23 mouse cellular contexts compared by ENCODE assay signal in genomic region chr14:59551956-59552355, GRCm38 (mm10). TPM values are rescaled to one million over a fixed set of nuclear protein-coding genes. Genes with fewer than 3 reads are reported as not detected.
DNase-seq lines count a peak whose midpoint lies in the region; ATAC-seq lines count a peak whose summit lies in the region.
"Had no signal": no experiment of that assay in that cellular context is flagged by ENCODE, and none has a peak within 500 bp of the region (broad histone marks: within the 10 kb centered on the region; RNA-seq: fewer than 3 reads in every experiment).

No protein-coding gene starts in this region.

- H3K36me3 ChIP-seq in intestine, embryonic 15.5 days, result no peaks in the 10 kb centered on the region
- H3K36me3 ChIP-seq in intestine, embryonic 16.5 days (ENCODE audit: control insufficient read depth, insufficient read depth, low read length), result no peaks in the 10 kb centered on the region
- no peaks in the 10 kb centered on the region for H3K36me3 ChIP-seq in embryonic facial prominence, embryonic 10.5 days (replicated peaks)
- H3K36me3 ChIP-seq in liver, embryonic 16.5 days (ENCODE audit: control insufficient read depth, insufficient read depth), result no peaks in the 10 kb centered on the region
- no peaks in the 10 kb centered on the region for H3K36me3 ChIP-seq in forebrain, embryonic 14.5 days (ENCODE audit: control insufficient read depth, insufficient read depth, low read length)
- H3K36me3 ChIP-seq: heart, embryonic 15.5 days; neural tube, embryonic 15.5 days had no signal

- DNase-seq in ES-CJ7 (ENCODE audit: low read depth, low spot score), result peak; percentile 39
- peak; percentile 44 for DNase-seq in embryonic facial prominence, embryonic 10.5 days (ENCODE audit: low spot score)
- DNase-seq in forebrain, embryonic 14.5 days (ENCODE audit: low spot score), result no peak
- DNase-seq in layer of hippocampus, postnatal 14 days (ENCODE audit: low spot score in 2 of 2), result no peak
- DNase-seq in right cerebral cortex, postnatal 14 days, result no peak
- DNase-seq: adrenal gland, postnatal 25 days; cerebellum, adult 9-10 months; gastrocnemius, postnatal 10 days; heart, adult 2 months; kidney, postnatal 36 days; layer of hippocampus, adult 9-11 months; midbrain, embryonic 14.5 days; retina, postnatal 1 day; thymus, adult 18-20 months had no signal

- no peak overlapping the region for H3K9ac ChIP-seq in intestine, embryonic 15.5 days
- no peak overlapping the region for H3K9ac ChIP-seq in intestine, embryonic 16.5 days (ENCODE audit: low read depth, low read length)
- no peak overlapping the region for H3K9ac ChIP-seq in liver, embryonic 16.5 days (ENCODE audit: low read depth, low read length)
- no peak overlapping the region for H3K9ac ChIP-seq in forebrain, embryonic 14.5 days (ENCODE audit: low read length)
- H3K9ac ChIP-seq: heart, embryonic 15.5 days; neural tube, embryonic 15.5 days had no signal

- H3K27me3 ChIP-seq in intestine, embryonic 15.5 days (replicated peaks), result no peaks in the 10 kb centered on the region
- H3K27me3 ChIP-seq in intestine, embryonic 16.5 days (replicated peaks; ENCODE audit: control insufficient read depth, insufficient read depth, low read length), result no peaks in the 10 kb centered on the region
- no peaks in the 10 kb centered on the region for H3K27me3 ChIP-seq in embryonic facial prominence, embryonic 10.5 days (replicated peaks; ENCODE audit: low read depth, poor library complexity, severe bottlenecking)
- no peaks in the 10 kb centered on the region for H3K27me3 ChIP-seq in liver, embryonic 16.5 days (ENCODE audit: control insufficient read depth, insufficient read depth, low read depth, low read length)
- H3K27me3 ChIP-seq in forebrain, embryonic 14.5 days (replicated peaks; ENCODE audit: control insufficient read depth, insufficient read depth, low read length), result no peaks in the 10 kb centered on the region
- H3K27me3 ChIP-seq: neural tube, embryonic 15.5 days had no signal

- no peak overlapping the region for H3K4me2 ChIP-seq in intestine, embryonic 15.5 days (replicated peaks)
- H3K4me2 ChIP-seq in intestine, embryonic 16.5 days (ENCODE audit: low read depth, low read length), result no peak overlapping the region
- no peak overlapping the region; the same call in 1 of the 2 replicates for H3K4me2 ChIP-seq in liver, embryonic 16.5 days (ENCODE audit: low read depth, low read length)
- no peak overlapping the region for H3K4me2 ChIP-seq in forebrain, embryonic 14.5 days (ENCODE audit: low read length)
- H3K4me2 ChIP-seq: heart, embryonic 15.5 days; neural tube, embryonic 15.5 days had no signal

- H3K4me1 ChIP-seq in intestine, embryonic 15.5 days (replicated peaks), result no peaks in the 10 kb centered on the region
- no peaks in the 10 kb centered on the region for H3K4me1 ChIP-seq in intestine, embryonic 16.5 days (ENCODE audit: control insufficient read depth, insufficient read depth, low read length)
- H3K4me1 ChIP-seq in embryonic facial prominence, embryonic 10.5 days, result peaks cover 16% of the 10 kb centered on the region
- H3K4me1 ChIP-seq in liver, embryonic 16.5 days (ENCODE audit: control insufficient read depth, low read depth, low read length), result no peaks in the 10 kb centered on the region; the same call in 1 of the 2 replicates
- no peaks in the 10 kb centered on the region for H3K4me1 ChIP-seq in forebrain, embryonic 14.5 days (ENCODE audit: control insufficient read depth, insufficient read depth, low read length)
- H3K4me1 ChIP-seq: heart, embryonic 15.5 days; neural tube, embryonic 15.5 days had no signal

- no peak overlapping the region for H3K4me3 ChIP-seq in intestine, embryonic 15.5 days (replicated peaks)
- no peak overlapping the region for H3K4me3 ChIP-seq in intestine, embryonic 16.5 days (ENCODE audit: low read length)
- no peak overlapping the region for H3K4me3 ChIP-seq in embryonic facial prominence, embryonic 10.5 days
- no peak overlapping the region for H3K4me3 ChIP-seq in liver, embryonic 16.5 days (ENCODE audit: low read depth, low read length)
- H3K4me3 ChIP-seq in forebrain, embryonic 14.5 days (ENCODE audit: low read depth, low read length), result no peak overlapping the region
- H3K4me3 ChIP-seq: heart, adult 2 months; heart, embryonic 15.5 days; myocyte; neural tube, embryonic 15.5 days had no signal

- H3K27ac ChIP-seq in intestine, embryonic 15.5 days, result no peak overlapping the region
- H3K27ac ChIP-seq in intestine, embryonic 16.5 days (ENCODE audit: low read length), result no peak overlapping the region
- no peak overlapping the region for H3K27ac ChIP-seq in embryonic facial prominence, embryonic 10.5 days (replicated peaks)
- H3K27ac ChIP-seq in liver, embryonic 16.5 days (ENCODE audit: low read length), result no peak overlapping the region
- H3K27ac ChIP-seq in forebrain, embryonic 14.5 days (ENCODE audit: low read depth, low read length), result no peak overlapping the region
- H3K27ac ChIP-seq: heart, adult 2 months; heart, embryonic 15.5 days; neural tube, embryonic 15.5 days had no signal

- 0 out of 2 replicates have a peak, but pooled peaks have one; percentile 23 for ATAC-seq in intestine, embryonic 15.5 days
- no peak for ATAC-seq in intestine, embryonic 16.5 days
- ATAC-seq in liver, embryonic 16.5 days (ENCODE audit: low read depth), result peak; percentile 49
- no peak for ATAC-seq in forebrain, embryonic 14.5 days
- ATAC-seq: forebrain, embryonic 16.5 days; lung, postnatal 0 days had no signal

- 37% methylated on average over 8 of the region's 8 CpGs for WGBS in intestine, embryonic 15.5 days
- 34% methylated on average over 8 of the region's 8 CpGs for WGBS in intestine, embryonic 16.5 days
- 67% methylated on average over 8 of the region's 8 CpGs for WGBS in embryonic facial prominence, embryonic 10.5 days
- 67% methylated on average over 8 of the region's 8 CpGs for WGBS in liver, embryonic 16.5 days (ENCODE audit: insufficient replicate concordance)
- WGBS in forebrain, embryonic 14.5 days, result 83% methylated on average over 8 of the region's 8 CpGs

- H3K9me3 ChIP-seq in intestine, embryonic 15.5 days, result no peaks in the 10 kb centered on the region
- no peaks in the 10 kb centered on the region for H3K9me3 ChIP-seq in intestine, embryonic 16.5 days (ENCODE audit: control insufficient read depth, low read length)
- no peaks in the 10 kb centered on the region for H3K9me3 ChIP-seq in embryonic facial prominence, embryonic 10.5 days
- no peaks in the 10 kb centered on the region for H3K9me3 ChIP-seq in liver, embryonic 16.5 days (replicated peaks; ENCODE audit: control insufficient read depth, low read length)
- no peaks in the 10 kb centered on the region for H3K9me3 ChIP-seq in forebrain, embryonic 14.5 days (replicated peaks; ENCODE audit: control insufficient read depth, low read length)
- H3K9me3 ChIP-seq: G1E; heart, embryonic 15.5 days; neural tube, embryonic 15.5 days had no signal

RNA-seq across cellular contexts. Expression of gene Cdadc1, which starts 45.8 kb away (rescaled TPM):
- 31.0 and 31.4 TPM in 2 replicates for polyA plus RNA-seq in intestine, embryonic 15.5 days (2015; fragmentation: Nextera tagmentation; extraction: Ambion mirVana)
- 30.4 and 32.3 TPM in 2 replicates for polyA plus RNA-seq in intestine, embryonic 16.5 days (2015; fragmentation: Nextera tagmentation; extraction: Ambion mirVana)
- polyA plus RNA-seq in embryonic facial prominence, embryonic 10.5 days (2016; fragmentation: Nextera tagmentation; extraction: Ambion mirVana), result 24.7 and 28.9 TPM in 2 replicates
- polyA plus RNA-seq in liver, embryonic 16.5 days (2015; fragmentation: Nextera tagmentation; extraction: Ambion mirVana), result 16.2 and 16.7 TPM in 2 replicates
- polyA plus RNA-seq in forebrain, embryonic 14.5 days (2014; fragmentation: Nextera tagmentation; extraction: Ambion mirVana), result 33.0 and 35.7 TPM in 2 replicates
- total RNA-seq in layer of hippocampus, postnatal 14 days (2021), result 10 to 100 TPM; 51.1 to 60.0 TPM

Comparison
In these comparisons a context has a peak if more than half of its experiments do, and no peak if none do; other contexts are left out.
1. ATAC-seq: peak in intestine, embryonic 15.5 days (single experiment) and liver, embryonic 16.5 days (single experiment); none in intestine, embryonic 16.5 days (single experiment) and forebrain, embryonic 14.5 days (single experiment).
2. DNase-seq: peak in ES-CJ7 (single experiment) and embryonic facial prominence, embryonic 10.5 days (single experiment); none in forebrain, embryonic 14.5 days (single experiment), layer of hippocampus, postnatal 14 days (0 of 2) and right cerebral cortex, postnatal 14 days (single experiment).